Mouse (Mus musculus): ENCODE data around the gene Gde1. TPM values are rescaled to one million over a fixed set of nuclear protein-coding genes. Genes with fewer than 3 reads are reported as not detected.

Gde1 gene
- polyA plus RNA-seq, 1 experiment = 26.8 TPM

- 57% methylated on average over 15 of the region's 15 CpGs for WGBS
These were observed 2.4 kb downstream of the Gde1 start for GRCm38 (mm10) chr7:118703144-118703561.

DNA sequence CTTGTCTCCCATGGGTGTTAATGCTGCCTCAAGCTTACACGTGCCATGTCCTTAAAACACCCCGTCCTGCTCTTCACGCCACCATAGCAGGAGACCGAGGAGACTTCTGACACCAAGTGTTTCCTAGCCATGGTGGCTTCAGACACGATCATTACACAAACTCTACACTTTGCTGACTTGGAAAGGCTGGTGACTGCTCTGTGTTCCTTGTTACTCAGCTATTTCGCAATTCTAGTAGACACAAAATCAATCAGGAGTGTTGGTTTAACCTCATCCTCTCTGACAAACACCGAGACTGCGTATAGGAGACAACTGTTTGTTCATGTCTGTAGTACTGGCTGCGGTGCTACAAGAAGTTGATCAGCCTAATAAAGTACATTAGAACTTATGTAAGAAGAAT lies 6.7 kb downstream of the Gde1 start:
- no peak for TF ChIP-seq CTCF (IDR thresholded peaks at IDR 0.05; ENCODE audit: control insufficient read depth, insufficient read depth, low read length)
- no peak for TF ChIP-seq POLR2A (IDR thresholded peaks at IDR 0.05; ENCODE audit: borderline replicate concordance, control insufficient read depth, low read depth, low read length)
- Histone ChIP-seq H3K4me3 (replicated peaks; ENCODE audit: control insufficient read depth, low read depth, low read length) (no peak overlapping the region), H3K27ac (ENCODE audit: control insufficient read depth, insufficient read depth, low read depth, low read length, poor library complexity) (no peak overlapping the region), H3K4me1 (ENCODE audit: control insufficient read depth, insufficient read depth, low read length) (no peaks in the 10 kb centered on the region; the same call in 1 of the 2 replicates)
- WGBS = 67% methylated on average over 9 of the region's 9 CpGs

More at GRCm38 (mm10) chr7:118703144-118703561, 2.4 kb downstream of the Gde1 start:
- Histone ChIP-seq H3K27ac (ENCODE audit: control insufficient read depth, insufficient read depth, low read depth, low read length, poor library complexity) (peak overlapping the region; percentile 60), H3K4me1 (ENCODE audit: control insufficient read depth, insufficient read depth, low read length) (no peaks in the 10 kb centered on the region; the same call in 1 of the 2 replicates), H3K4me3 (replicated peaks; ENCODE audit: control insufficient read depth, low read depth, low read length) (no peak overlapping the region)
- TF ChIP-seq POLR2A (IDR thresholded peaks at IDR 0.05; ENCODE audit: borderline replicate concordance, control insufficient read depth, low read depth, low read length) (no peak), CTCF (IDR thresholded peaks at IDR 0.05; ENCODE audit: control insufficient read depth, insufficient read depth, low read length) (no peak)

DNA sequence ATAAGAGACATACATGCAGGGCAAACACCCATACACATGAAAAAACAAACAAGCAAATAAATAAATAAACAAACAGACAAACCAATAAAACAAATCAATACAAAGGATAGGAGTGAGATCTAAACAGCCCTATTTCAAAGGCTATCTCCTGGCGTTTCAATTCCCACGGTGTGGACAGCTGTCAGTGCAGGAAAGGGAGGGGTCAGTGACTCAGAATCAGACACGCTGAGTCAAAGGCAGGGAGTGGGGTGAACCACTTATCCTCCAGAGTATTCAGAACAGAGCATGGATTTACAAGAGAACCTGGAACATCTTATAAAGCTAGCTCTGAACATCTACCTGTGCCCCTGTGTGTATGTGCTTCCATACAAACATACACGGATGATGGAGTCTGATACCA lies 8.4 kb downstream of the Gde1 start:
- no peak for TF ChIP-seq POLR2A (IDR thresholded peaks at IDR 0.05; ENCODE audit: borderline replicate concordance, control insufficient read depth, low read depth, low read length)
- TF ChIP-seq CTCF (IDR thresholded peaks at IDR 0.05; ENCODE audit: control insufficient read depth, insufficient read depth, low read length) = no peak
- H3K4me3 ChIP-seq (replicated peaks; ENCODE audit: control insufficient read depth, low read depth, low read length) = no peak overlapping the region
- H3K27ac ChIP-seq (ENCODE audit: control insufficient read depth, insufficient read depth, low read depth, low read length, poor library complexity) = no peak overlapping the region
- no peaks in the 10 kb centered on the region for H3K4me1 ChIP-seq (ENCODE audit: control insufficient read depth, insufficient read depth, low read length)
- WGBS = 77% methylated on average over 4 of the region's 4 CpGs

DNA sequence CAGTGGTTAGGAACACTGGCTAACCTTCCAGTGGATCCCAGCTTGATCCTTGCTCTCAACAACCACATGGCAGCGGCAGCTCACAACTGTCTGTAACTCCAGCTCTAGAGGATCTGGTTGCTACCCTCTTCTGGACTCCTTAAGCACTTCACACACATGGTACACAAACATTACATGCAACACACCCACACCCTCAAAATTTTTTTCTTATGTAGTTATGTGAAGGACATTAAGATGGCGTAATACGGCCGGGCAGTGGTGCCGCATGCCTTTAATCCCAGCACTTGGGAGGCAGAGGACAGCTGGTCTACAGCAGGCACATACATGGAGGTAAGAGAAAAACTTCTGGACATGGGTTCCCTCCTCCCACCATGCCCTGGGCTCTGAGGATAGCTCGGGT lies 9.4 kb downstream of the Gde1 start:
- H3K4me3 ChIP-seq (replicated peaks; ENCODE audit: control insufficient read depth, low read depth, low read length) = no peak overlapping the region

DNA sequence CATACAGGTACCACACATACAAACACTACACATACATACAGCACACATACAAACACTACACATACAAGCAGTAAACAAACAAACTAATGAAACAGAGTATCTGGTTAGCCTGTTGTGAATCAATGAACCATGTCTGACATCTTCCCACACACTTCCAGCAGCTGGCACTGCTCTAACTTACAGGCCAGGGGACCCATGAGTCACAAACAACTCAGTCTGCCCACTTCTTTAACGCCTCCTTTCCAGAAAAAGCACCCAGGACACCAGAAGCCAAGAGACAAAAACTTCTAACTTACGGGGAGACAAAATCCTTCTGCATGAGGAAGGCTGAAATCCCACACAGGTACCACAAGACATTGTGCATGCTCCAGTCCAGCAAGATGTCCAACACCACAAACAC lies 14.3 kb downstream of the Gde1 start:
- no peak overlapping the region for H3K27ac ChIP-seq (ENCODE audit: control insufficient read depth, insufficient read depth, low read depth, low read length, poor library complexity)
- no peak overlapping the region for H3K4me3 ChIP-seq (replicated peaks; ENCODE audit: control insufficient read depth, low read depth, low read length)
- peaks cover 1% of the 10 kb centered on the region; the same call in 1 of the 2 replicates for H3K4me1 ChIP-seq (ENCODE audit: control insufficient read depth, insufficient read depth, low read length)
- 83% methylated on average over 2 of the region's 2 CpGs for WGBS
- TF ChIP-seq CTCF (IDR thresholded peaks at IDR 0.05; ENCODE audit: control insufficient read depth, insufficient read depth, low read length) (no peak), POLR2A (IDR thresholded peaks at IDR 0.05; ENCODE audit: borderline replicate concordance, control insufficient read depth, low read depth, low read length) (no peak)

More for the DNA sequence above, 9.4 kb downstream of the Gde1 start:
- TF ChIP-seq CTCF (IDR thresholded peaks at IDR 0.05; ENCODE audit: control insufficient read depth, insufficient read depth, low read length) = no peak
- no peak for TF ChIP-seq POLR2A (IDR thresholded peaks at IDR 0.05; ENCODE audit: borderline replicate concordance, control insufficient read depth, low read depth, low read length)
- Histone ChIP-seq H3K27ac (ENCODE audit: control insufficient read depth, insufficient read depth, low read depth, low read length, poor library complexity) (no peak overlapping the region), H3K4me1 (ENCODE audit: control insufficient read depth, insufficient read depth, low read length) (no peaks in the 10 kb centered on the region)
- WGBS = 94% methylated on average over 6 of the region's 6 CpGs

DNA sequence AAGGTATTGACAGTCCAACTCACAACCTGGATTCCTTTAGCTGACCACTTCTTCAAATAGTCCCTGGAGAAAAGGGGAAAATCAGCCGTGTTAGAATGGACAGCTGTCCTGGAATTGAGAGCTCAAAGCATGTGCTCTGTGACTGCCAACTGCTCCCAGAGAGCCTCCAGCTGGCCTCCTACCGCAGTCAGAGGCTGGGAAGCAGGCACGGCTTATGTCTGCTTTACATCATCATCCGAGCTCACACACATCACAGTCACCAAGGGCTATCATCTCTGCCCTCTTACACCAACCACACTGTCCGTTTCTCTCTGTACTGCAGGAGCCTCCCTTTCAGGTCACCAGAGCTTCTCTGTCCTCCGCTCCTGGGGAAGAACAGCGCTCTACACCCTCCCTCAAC lies 16.5 kb downstream of the Gde1 start:
- H3K4me3 ChIP-seq (replicated peaks; ENCODE audit: control insufficient read depth, low read depth, low read length) = no peak overlapping the region
- H3K27ac ChIP-seq (ENCODE audit: control insufficient read depth, insufficient read depth, low read depth, low read length, poor library complexity) = no peak overlapping the region
- peaks cover 1% of the 10 kb centered on the region; the same call in 1 of the 2 replicates for H3K4me1 ChIP-seq (ENCODE audit: control insufficient read depth, insufficient read depth, low read length)
- 91% methylated on average over 7 of the region's 7 CpGs for WGBS
- TF ChIP-seq CTCF (IDR thresholded peaks at IDR 0.05; ENCODE audit: control insufficient read depth, insufficient read depth, low read length) (no peak), POLR2A (IDR thresholded peaks at IDR 0.05; ENCODE audit: borderline replicate concordance, control insufficient read depth, low read depth, low read length) (no peak)

- no peak overlapping the region for H3K27ac ChIP-seq (ENCODE audit: control insufficient read depth, insufficient read depth, low read depth, low read length, poor library complexity)
- 44% methylated on average over 5 of the region's 5 CpGs for WGBS
- peaks cover 1% of the 10 kb centered on the region; the same call in 1 of the 2 replicates for H3K4me1 ChIP-seq (ENCODE audit: control insufficient read depth, insufficient read depth, low read length)
- no peak overlapping the region for H3K4me3 ChIP-seq (replicated peaks; ENCODE audit: control insufficient read depth, low read depth, low read length)
- TF ChIP-seq CTCF (IDR thresholded peaks at IDR 0.05; ENCODE audit: control insufficient read depth, insufficient read depth, low read length) (peak; percentile 72), POLR2A (IDR thresholded peaks at IDR 0.05; ENCODE audit: borderline replicate concordance, control insufficient read depth, low read depth, low read length) (no peak)
These were observed 17.4 kb downstream of the Gde1 start for GRCm38 (mm10) chr7:118688199-118688598.

DNA sequence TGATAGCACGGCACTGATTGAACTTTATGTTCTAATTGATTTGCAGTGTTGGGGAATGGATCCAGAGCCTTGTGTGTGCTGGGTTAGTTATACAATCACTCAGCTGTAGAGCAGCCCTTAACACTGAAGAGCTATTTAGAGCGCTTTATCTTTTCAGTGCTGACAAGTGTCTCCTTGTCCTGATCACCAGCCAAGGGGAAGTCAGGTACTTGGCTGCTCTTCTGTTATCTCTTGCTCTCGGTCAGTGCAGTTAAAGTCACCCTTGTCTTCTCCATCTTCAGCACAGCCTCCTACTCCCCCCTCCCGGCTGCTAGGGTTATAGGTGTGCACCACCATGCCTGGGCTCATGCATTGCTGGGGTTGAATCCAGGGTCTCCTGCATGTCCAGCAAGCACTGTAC lies 28.8 kb downstream of the Gde1 start:
- no peaks in the 10 kb centered on the region for H3K4me1 ChIP-seq (ENCODE audit: control insufficient read depth, insufficient read depth, low read length)
- H3K4me3 ChIP-seq (replicated peaks; ENCODE audit: control insufficient read depth, low read depth, low read length) = no peak overlapping the region
- H3K27ac ChIP-seq (ENCODE audit: control insufficient read depth, insufficient read depth, low read depth, low read length, poor library complexity) = no peak overlapping the region
- WGBS = 77% methylated on average over 4 of the region's 4 CpGs
- TF ChIP-seq CTCF (IDR thresholded peaks at IDR 0.05; ENCODE audit: control insufficient read depth, insufficient read depth, low read length) (no peak), POLR2A (IDR thresholded peaks at IDR 0.05; ENCODE audit: borderline replicate concordance, control insufficient read depth, low read depth, low read length) (no peak)

GRCm38 (mm10) chr7:118670142-118670541 lies 35.4 kb downstream of the Gde1 start:
- 73% methylated on average over 4 of the region's 4 CpGs for WGBS
- Histone ChIP-seq H3K4me1 (ENCODE audit: control insufficient read depth, insufficient read depth, low read length) (no peaks in the 10 kb centered on the region), H3K4me3 (replicated peaks; ENCODE audit: control insufficient read depth, low read depth, low read length) (no peak overlapping the region), H3K27ac (ENCODE audit: control insufficient read depth, insufficient read depth, low read depth, low read length, poor library complexity) (no peak overlapping the region)
- TF ChIP-seq POLR2A (IDR thresholded peaks at IDR 0.05; ENCODE audit: borderline replicate concordance, control insufficient read depth, low read depth, low read length) (no peak), CTCF (IDR thresholded peaks at IDR 0.05; ENCODE audit: control insufficient read depth, insufficient read depth, low read length) (no peak)

All from bone marrow, adult 2 months (tissue).